Mouse (Mus musculus) thymus, postnatal 4 days (tissue): ENCODE measurements around the gene Zbtb22.
A peak's percentile ranks its signal among the peaks of the same experiment; 100 is the strongest.

Experiments
- DNase-seq: peaks from one replicate; pipeline ENCODE4 v3.0.0; 2021

Gene Zbtb22

DNA sequence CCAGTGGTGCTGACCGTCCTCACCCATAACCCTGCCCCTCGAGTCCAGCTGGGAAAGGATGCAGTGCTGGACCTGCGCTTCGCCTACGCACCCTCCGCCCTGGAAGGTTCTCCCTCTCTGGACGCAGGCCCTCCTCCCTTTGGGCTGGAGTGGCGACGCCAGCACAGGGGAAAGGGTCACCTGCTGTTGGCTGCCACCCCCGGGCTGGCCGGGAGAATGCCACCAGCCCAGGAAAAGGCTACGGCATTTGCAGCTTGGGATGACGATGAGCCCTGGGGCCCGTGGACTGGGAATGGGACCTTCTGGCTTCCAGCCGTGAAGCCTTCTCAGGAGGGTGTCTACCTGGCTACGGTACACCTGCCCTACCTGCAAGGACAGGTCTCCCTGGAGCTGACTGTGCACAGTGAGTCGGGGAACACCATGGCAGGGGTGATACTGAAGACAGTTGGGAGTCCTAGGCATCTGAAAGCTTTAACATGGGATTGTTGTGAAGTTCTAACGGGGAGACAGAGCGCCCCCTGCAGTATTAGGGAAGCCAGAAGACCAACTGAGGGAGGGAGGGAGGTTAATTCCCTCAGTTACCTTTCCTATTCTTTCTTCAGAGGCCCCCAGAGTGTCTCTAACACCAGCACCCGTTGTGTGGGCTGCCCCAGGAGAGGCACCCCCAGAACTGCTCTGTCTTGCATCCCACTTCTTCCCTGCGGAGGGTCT lies 9.9 kb downstream of the Zbtb22 start:
- DNase-seq = peak; percentile 16

DNA sequence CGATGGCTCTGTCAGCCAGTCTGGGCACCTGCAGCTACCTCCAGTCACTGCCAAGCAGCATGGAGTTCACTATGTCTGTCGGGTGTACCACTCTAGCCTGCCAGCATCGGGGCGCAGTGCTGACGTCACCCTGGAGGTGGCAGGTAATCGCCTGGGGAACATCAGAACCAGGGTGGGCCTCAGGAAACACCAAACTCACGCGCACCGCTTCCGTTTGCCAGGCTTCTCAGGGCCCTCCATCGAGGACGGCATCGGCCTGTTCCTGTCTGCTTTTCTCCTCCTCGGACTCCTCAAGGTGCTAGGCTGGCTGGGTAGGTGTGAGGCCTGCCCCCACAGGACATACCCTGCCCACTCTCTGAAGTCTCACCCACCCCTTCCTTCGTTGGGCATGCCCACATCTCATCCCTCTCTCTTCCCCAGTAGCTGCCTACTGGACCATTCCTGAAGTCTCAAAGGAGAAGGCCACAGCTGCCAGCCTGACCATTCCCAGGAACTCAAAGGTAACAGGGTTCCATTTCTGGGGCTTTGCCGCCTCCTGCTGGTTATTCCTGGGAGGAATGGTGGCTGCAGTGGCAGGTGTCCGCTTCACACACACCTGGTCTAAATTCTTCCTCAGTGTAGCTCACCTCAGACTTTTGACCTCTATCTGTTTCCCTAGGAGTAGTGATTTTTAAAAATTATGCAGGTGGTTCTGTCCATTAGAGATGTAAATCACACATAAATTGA lies 10.7 kb downstream of the Zbtb22 start:
- DNase-seq = peak; percentile 55

- DNase-seq = no peak
Measured at GRCm38 (mm10) chr17:33928251-33928947, 12.7 kb downstream of the Zbtb22 start.

GRCm38 (mm10) chr17:33929371-33930279 lies 13.9 kb downstream of the Zbtb22 start, which contains the start of gene Rgl2:
Rgl2 (plus strand) TSS chr17:33929543.
- peak; percentile 99 for DNase-seq

GRCm38 (mm10) chr17:33930280-33931158 lies 14.8 kb downstream of the Zbtb22 start:
- DNase-seq = peak; percentile 80

- DNase-seq = peak; percentile 45
Measured at GRCm38 (mm10) chr17:33931159-33931866, 15.6 kb downstream of the Zbtb22 start.

GRCm38 (mm10) chr17:33931947-33932346 lies 16.2 kb downstream of the Zbtb22 start:
- no peak for DNase-seq

DNA sequence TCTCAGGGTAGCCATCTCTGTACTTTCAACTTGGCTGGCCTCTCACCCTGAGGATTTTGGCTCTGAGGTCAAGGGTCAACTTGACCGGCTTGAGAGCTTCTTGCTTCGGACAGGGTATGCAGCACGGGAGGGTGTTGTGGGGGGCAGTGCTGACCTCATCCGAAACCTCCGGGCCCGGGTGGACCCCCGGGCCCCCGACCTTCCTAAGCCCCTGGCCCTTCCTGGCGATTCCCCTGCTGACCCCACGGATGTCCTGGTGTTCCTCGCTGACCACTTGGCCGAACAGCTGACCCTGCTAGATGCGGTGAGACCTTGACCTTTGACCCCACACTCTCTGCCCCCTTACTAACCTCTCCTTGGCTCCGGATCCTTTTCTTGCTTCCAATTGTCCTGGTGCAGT lies 16.7 kb downstream of the Zbtb22 start:
- DNase-seq = no peak

- no peak for DNase-seq
Measured at GRCm38 (mm10) chr17:33932970-33933369, 17.3 kb downstream of the Zbtb22 start.

- no peak for DNase-seq
Measured at GRCm38 (mm10) chr17:33935422-33936055, 19.8 kb downstream of the Zbtb22 start.

DNA sequence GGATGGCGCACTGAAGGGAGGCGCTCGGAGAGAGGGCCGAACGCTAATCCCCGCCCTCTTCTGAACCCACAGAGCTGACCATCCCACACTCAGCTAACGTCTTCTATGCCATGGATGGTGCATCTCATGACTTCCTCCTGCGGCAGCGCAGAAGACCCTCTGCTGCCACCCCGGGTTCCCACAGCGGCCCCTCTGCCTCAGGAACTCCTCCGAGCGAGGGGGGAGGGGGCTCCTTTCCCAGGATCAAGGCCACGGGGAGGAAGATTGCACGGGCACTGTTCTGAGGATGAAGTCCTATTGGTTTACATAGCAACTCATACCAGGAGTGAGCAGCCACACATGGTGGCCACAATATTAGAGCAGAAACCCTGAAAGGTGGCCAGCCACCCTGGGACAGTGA lies 21.3 kb downstream of the Zbtb22 start:
- DNase-seq = peak; percentile 16

GRCm38 (mm10) chr17:33938783-33939182 lies 23.1 kb downstream of the Zbtb22 start:
- DNase-seq = no peak

DNA sequence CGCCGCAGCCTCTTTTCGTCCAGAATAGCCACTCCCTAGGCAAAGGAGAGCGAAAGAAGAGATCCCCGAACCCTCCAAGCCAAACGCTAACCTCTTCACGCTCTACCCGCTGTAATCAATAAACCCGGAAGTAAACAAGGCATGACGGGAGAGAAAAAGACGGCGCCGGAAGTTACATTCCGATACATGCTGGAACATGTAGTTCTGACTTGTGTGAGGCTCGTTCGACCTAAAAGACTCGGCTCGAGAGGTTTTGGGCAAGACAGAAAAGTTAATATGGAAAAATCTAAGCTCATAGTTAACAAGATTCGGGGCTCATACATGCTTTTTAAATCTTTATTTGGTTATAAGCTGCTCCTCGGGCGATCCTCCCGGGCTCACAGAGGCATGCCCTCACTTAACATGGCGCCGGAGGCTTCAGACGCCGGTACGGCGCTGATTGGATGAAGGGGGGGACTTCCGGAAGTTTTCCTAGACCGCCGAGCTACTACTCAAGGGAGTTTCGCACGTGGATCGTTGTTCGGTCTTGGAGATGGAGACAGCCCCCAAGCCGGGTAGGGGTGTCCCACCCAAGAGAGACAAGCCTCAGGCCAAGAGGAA lies 24.6 kb downstream of the Zbtb22 start, which contains the start of the genes Pfdn6 and Wdr46:
Gene Pfdn6 (minus strand): TSS at position 138 of the 600 bp plus-strand sequence.
Gene Wdr46 (plus strand): TSS at position 455 of the 600 bp plus-strand sequence.
- peak; percentile 93 for DNase-seq

GRCm38 (mm10) chr17:33940981-33941380 lies 25.3 kb downstream of the Zbtb22 start:
- peak; percentile 62 for DNase-seq

- DNase-seq = peak; percentile 41
Measured at GRCm38 (mm10) chr17:33941381-33941780, 25.7 kb downstream of the Zbtb22 start.

DNA sequence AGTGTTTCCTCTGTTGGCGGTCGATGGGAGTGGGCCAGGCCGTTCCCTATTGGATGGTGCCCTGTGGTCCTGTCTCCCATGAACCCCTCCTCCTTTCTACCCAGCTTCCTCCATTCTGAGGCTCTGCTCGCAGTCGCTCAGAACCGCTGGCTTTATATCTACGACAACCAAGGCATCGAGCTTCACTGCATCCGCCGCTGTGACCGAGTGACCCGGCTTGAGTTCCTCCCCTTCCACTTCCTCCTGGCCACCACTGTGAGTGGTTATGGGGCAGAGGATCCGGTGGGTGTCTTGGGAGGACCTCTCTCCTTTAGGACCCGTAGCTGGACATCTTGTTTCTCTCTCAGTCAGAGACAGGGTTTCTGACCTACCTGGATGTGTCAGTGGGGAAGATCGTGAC lies 27.8 kb downstream of the Zbtb22 start:
- no peak for DNase-seq

DNA sequence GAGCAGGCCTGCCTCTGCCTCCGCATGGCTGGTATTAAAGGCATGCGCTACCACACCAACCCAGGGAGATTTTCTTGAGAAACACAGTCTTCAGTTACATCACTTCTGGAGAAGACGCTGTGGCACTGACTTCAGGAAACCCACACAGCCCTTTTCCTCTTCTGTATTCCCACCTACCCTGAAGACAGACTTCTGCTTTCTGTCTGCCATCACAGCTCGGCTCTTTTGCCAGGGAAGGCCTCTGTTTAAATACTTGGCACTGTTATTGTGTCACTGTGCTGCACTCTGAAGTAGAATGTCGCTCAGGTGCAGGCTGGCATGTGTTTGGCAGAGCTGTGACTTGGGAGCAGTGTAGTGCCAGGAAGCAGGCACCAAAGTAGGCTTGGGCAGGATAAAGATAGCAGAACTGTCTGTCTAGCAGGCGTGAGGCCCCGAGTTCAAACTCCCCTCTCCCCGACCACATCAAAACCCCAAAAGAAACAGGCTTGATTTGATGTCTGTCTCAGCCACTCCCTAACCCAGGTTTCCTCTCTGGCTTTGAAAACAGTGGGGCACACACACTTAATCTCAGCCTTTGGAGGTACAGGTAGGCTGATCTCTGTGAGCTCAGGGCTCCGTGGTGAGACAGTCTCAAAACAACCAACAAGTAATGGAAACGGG lies 31.9 kb downstream of the Zbtb22 start:
- peak; percentile 50 for DNase-seq

DNA sequence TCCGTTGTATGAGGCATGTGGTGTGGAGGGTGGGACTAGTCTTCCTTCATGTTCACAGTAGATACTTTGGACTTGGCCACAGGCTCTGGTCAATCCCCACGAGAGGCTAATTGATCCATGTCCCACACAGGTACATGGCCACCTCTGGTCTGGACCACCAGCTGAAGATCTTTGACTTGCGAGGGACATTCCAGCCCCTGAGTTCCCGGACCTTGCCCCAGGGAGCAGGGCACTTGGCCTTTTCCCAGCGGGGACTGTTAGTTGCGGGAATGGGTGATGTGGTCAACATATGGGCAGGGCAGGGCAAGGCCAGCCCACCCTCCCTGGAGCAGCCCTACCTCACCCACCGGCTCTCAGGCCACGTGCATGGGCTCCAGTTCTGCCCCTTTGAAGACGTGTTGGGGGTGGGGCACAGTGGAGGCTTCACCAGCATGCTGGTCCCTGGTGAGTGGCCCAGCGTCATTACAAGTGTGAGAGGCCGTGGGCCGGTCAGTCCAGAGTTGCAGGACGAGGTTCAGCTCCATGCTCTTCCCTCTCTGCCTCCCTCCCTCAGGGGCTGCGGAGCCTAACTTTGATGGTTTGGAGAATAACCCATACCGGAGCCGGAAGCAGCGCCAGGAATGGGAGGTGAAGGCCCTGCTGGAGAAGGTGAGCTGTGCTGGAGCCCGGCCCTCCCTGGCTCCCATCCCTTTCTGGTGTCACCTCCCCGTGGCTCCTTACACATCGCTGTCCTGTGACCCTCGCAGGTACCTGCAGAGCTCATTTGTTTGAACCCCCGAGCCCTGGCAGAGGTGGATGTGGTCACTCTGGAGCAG lies 32.6 kb downstream of the Zbtb22 start:
- DNase-seq = peak; percentile 43
